Comparison of ENCODE assay signal across 13 mouse cellular contexts in the genomic region with DNA sequence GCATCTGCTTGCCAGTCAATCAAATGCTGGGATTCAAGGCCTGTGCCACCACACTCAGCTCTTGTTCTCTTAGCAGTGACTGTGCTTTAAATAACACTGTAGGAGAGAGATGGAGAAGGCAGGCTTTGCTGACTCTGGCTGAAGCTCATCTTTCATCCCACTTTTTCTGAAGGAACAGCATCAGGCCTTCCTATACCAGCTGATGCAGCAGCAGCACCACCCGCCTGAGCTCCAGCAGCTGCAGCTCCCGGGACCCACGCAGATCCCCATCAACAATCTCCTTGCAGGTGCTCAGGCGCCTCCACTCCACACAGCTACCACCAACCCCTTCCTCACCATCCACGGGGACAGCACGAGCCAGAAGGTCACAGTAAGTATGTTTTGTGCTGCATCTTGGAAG.
A peak's percentile ranks its signal among the peaks of the same experiment; 100 is the strongest.
DNase-seq lines count a peak whose midpoint lies in the region; ATAC-seq and TF ChIP-seq lines count a peak whose summit lies in the region.
"Had no signal": no experiment of that assay in that cellular context is flagged by ENCODE, and none has a peak within 500 bp of the region (broad histone marks: within the 10 kb centered on the region; RNA-seq: fewer than 3 reads in every experiment).

No protein-coding gene starts in this region.

- H3K27me3 ChIP-seq in hindbrain, embryonic 13.5 days, result no peaks in the 10 kb centered on the region
- H3K27me3 ChIP-seq in hindbrain, embryonic 14.5 days (ENCODE audit: control insufficient read depth, insufficient read depth, low read length), result no peaks in the 10 kb centered on the region
- H3K27me3 ChIP-seq: liver, embryonic 13.5 days; Patski had no signal

- ATAC-seq in hindbrain, embryonic 13.5 days (ENCODE audit: low FRiP score), result no peak; the same call in 1 of the 2 replicates
- ATAC-seq in hindbrain, embryonic 14.5 days (ENCODE audit: low FRiP score), result no peak
- ATAC-seq: Patski had no signal

- H3K36me3 ChIP-seq in hindbrain, embryonic 13.5 days, result peaks cover 73% of the 10 kb centered on the region
- H3K36me3 ChIP-seq in hindbrain, embryonic 14.5 days (replicated peaks; ENCODE audit: control insufficient read depth, insufficient read depth), result peaks cover 87% of the 10 kb centered on the region

- H3K9me3 ChIP-seq in hindbrain, embryonic 13.5 days, result no peaks in the 10 kb centered on the region
- H3K9me3 ChIP-seq in hindbrain, embryonic 14.5 days (ENCODE audit: control insufficient read depth, low read length), result no peaks in the 10 kb centered on the region
- H3K9me3 ChIP-seq: liver, embryonic 13.5 days; midbrain, embryonic 10.5 days had no signal

- 88% methylated on average over 6 of the region's 6 CpGs for WGBS in hindbrain, embryonic 13.5 days
- 85% methylated on average over 6 of the region's 6 CpGs for WGBS in hindbrain, embryonic 14.5 days
- 84% methylated on average over 6 of the region's 6 CpGs for WGBS in lung, adult 2 months

- peaks cover 12% of the 10 kb centered on the region for H3K4me1 ChIP-seq in hindbrain, embryonic 13.5 days (replicated peaks)
- no peaks in the 10 kb centered on the region for H3K4me1 ChIP-seq in hindbrain, embryonic 14.5 days (replicated peaks; ENCODE audit: control insufficient read depth, insufficient read depth, low read length)
- H3K4me1 ChIP-seq in lung, adult 2 months (ENCODE audit: control insufficient read depth, insufficient read depth, low read length), result no peaks in the 10 kb centered on the region
- H3K4me1 ChIP-seq: liver, embryonic 13.5 days; midbrain, embryonic 10.5 days had no signal

- TF ChIP-seq POLR2A in brain, embryonic 14.5 days (IDR thresholded peaks at IDR 0.05; ENCODE audit: borderline replicate concordance, extremely low read depth, insufficient read depth, insufficient read length, poor library complexity, severe bottlenecking), result no peak
- TF ChIP-seq POLR2A in lung, adult 2 months (IDR thresholded peaks at IDR 0.05; ENCODE audit: borderline replicate concordance, extremely low read depth, low read depth, low read length), result no peak

- H3K27ac ChIP-seq in hindbrain, embryonic 13.5 days, result 0 out of 2 replicates have a peak overlapping the region, but pooled peaks have one; percentile 46
- H3K27ac ChIP-seq in hindbrain, embryonic 14.5 days, result no peak overlapping the region
- H3K27ac ChIP-seq: liver, embryonic 13.5 days; midbrain, embryonic 10.5 days had no signal

- H3K4me2 ChIP-seq in hindbrain, embryonic 13.5 days, result no peak overlapping the region
- no peak overlapping the region for H3K4me2 ChIP-seq in hindbrain, embryonic 14.5 days (replicated peaks)
- H3K4me2 ChIP-seq: liver, embryonic 13.5 days had no signal

- intact Hi-C loops in left cerebral cortex, postnatal 36 days (cut with DNase I), result loop anchor here (5.0 kb wide), 1 partner anchor 181 kb away; no protein-coding TSS in a partner anchor

- H3K4me3 ChIP-seq in hindbrain, embryonic 13.5 days, result no peak overlapping the region
- no peak overlapping the region for H3K4me3 ChIP-seq in hindbrain, embryonic 14.5 days (replicated peaks; ENCODE audit: low read length)
- H3K4me3 ChIP-seq in lung, adult 2 months (replicated peaks; ENCODE audit: extremely low read depth, low read depth, low read length), result no peak overlapping the region
- H3K4me3 ChIP-seq: liver, embryonic 13.5 days; midbrain, embryonic 10.5 days had no signal

- DNase-seq in cerebellum, adult 11-12 months, result peak; percentile 33
- no peak for DNase-seq in cerebellum, adult 9-10 months
- no peak for DNase-seq in hindbrain, embryonic 14.5 days (ENCODE audit: low spot score)
- DNase-seq in brain, embryonic 14.5 days (ENCODE audit: low read depth), result peak; percentile 34
- DNase-seq in left cerebral cortex, postnatal 36 days (ENCODE audit: low spot score in 2 of 2), result peak; percentile 63 to 67
- DNase-seq in adrenal gland, postnatal 25 days, result no peak
- no peak for DNase-seq in lung, adult 2 months
- DNase-seq: gastrocnemius, postnatal 10 days; liver, embryonic 13.5 days; lung, postnatal 10 days had no signal

- H3K9ac ChIP-seq in hindbrain, embryonic 13.5 days, result no peak overlapping the region
- no peak overlapping the region for H3K9ac ChIP-seq in hindbrain, embryonic 14.5 days
- H3K9ac ChIP-seq: liver, embryonic 13.5 days had no signal

- no peak for TF ChIP-seq CTCF in brain, embryonic 14.5 days (IDR thresholded peaks at IDR 0.05; ENCODE audit: borderline replicate concordance, extremely low read depth, insufficient read depth, insufficient read length)
- TF ChIP-seq CTCF in lung, adult 2 months (IDR thresholded peaks at IDR 0.05; ENCODE audit: insufficient read depth, low read length), result no peak

Comparison
In these comparisons a context has a peak if more than half of its experiments do, and no peak if none do; other contexts are left out.
1. DNase-seq: peak in cerebellum, adult 11-12 months (single experiment), brain, embryonic 14.5 days (single experiment) and left cerebral cortex, postnatal 36 days (2 of 2); none in cerebellum, adult 9-10 months (single experiment), hindbrain, embryonic 14.5 days (single experiment), adrenal gland, postnatal 25 days (single experiment) and lung, adult 2 months (single experiment).